Mouse (Mus musculus): ENCODE measurements around the gene Rhot1.

GRCm38 (mm10) chr11:80315743-80316639, 107.2 kb downstream of the Rhot1 start:
- TF ChIP-seq POLR2A (IDR thresholded peaks at IDR 0.05; ENCODE audit: extremely low read depth, insufficient read depth, low read length) (no peak), CTCF (IDR thresholded peaks at IDR 0.05; ENCODE audit: low read depth, low read length) (no peak)
